Mouse (Mus musculus): ENCODE data around the gene Gli3. TPM values are rescaled to one million over a fixed set of nuclear protein-coding genes. Genes with fewer than 3 reads are reported as not detected.

The Gli3 gene
- 0.35 TPM for polyA plus RNA-seq (2017; shearing (Covaris generic))

DNA sequence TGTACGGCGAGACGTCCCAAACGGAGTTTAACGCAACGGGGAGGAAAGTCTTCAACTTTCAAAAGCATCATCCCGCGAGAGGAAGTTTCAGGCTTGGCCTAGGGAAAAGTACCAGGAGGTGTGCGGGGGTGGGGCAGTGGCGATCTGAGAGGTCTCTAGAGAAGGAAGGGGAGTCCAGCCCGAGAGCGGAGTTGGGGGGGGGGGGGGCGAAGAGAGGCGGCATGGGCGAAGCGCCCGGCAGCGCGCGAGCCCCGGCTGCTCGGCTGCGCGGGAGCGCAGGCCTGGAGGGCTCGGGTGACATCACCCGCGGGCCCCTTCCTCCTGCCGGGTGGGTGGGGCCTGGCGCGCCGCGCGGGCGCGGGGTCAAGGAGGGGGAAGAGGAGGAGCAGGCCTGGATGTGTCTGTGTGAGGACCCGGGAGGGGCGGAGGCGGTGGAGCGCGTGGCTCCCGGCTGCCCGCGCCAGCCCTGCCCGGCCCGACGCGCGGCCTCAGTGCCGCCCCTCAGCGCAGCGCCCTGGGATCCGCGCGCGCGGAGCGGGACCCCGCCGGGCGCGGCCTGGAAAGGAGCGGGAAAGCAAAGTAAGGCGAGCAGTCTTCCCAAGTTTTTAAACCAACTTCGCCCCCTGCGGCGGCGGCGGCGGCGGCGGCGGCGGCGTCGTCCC is at the start of gene Gli3:
TSS of gene Gli3 (plus strand) at position 406 of the 662 bp plus-strand sequence.

